Mouse (Mus musculus) neural tube, embryonic 11.5 days (tissue): ENCODE data around the gene Rbbp9. TPM values are rescaled to one million over a fixed set of nuclear protein-coding genes. Genes with fewer than 3 reads are reported as not detected.

Experiments used
- ATAC-seq: fragments of 200-750 bp; cut with Nextera tagmentation; 2 replicates; pipeline ENCODE4 v1.8.0; 2017; ENCODE audit warnings: moderate number of reproducible peaks, mild to moderate bottlenecking, moderate TSS enrichment, moderate library complexity; ENCODE audit not compliant: insufficient read depth, low FRiP score, low TSS enrichment
- DNase-seq: peaks from one replicate; pipeline ENCODE4 v3.0.0-alpha.2; 2015; ENCODE audit warnings: low spot score
- H3K27ac ChIP-seq: fragments of 300-500 bp; sonication (generic); 2 replicates; pipeline ENCODE4 v1.5.1; 2014; ENCODE audit warnings: low read depth, mild to moderate bottlenecking, low read length
- H3K27me3 ChIP-seq: fragments of 300-500 bp; sonication (generic); 2 replicates; pipeline ENCODE4 v1.6.1; 2014; ENCODE audit warnings: mild to moderate bottlenecking, low read length, mixed read lengths; ENCODE audit not compliant: control insufficient read depth, insufficient read depth
- H3K36me3 ChIP-seq: fragments of 300-500 bp; sonication (generic); 2 replicates; pipeline ENCODE4 v1.6.1; 2014; ENCODE audit warnings: mild to moderate bottlenecking, low read length, moderate library complexity, mixed read lengths; ENCODE audit not compliant: control insufficient read depth, insufficient read depth
- H3K4me1 ChIP-seq: fragments of 300-500 bp; sonication (generic); 2 replicates; pipeline ENCODE4 v1.6.1; 2014; ENCODE audit warnings: low read length, mixed read lengths; ENCODE audit not compliant: control insufficient read depth, insufficient read depth
- H3K4me2 ChIP-seq: fragments of 300-500 bp; sonication (generic); 2 replicates; pipeline ENCODE4 v1.6.1; 2014; ENCODE audit warnings: low read depth, mild to moderate bottlenecking, moderate library complexity
- H3K4me3 ChIP-seq: fragments of 300-500 bp; sonication (generic); 2 replicates; pipeline ENCODE4 v1.5.1; 2014; ENCODE audit warnings: low read depth, low read length
- H3K9ac ChIP-seq: fragments of 300-500 bp; sonication (generic); 2 replicates; pipeline ENCODE4 v1.6.1; 2014; ENCODE audit warnings: mild to moderate bottlenecking, low read length
- H3K9me3 ChIP-seq: fragments of 300-500 bp; sonication (generic); 2 replicates; pipeline ENCODE4 v1.6.1; 2016; ENCODE audit warnings: low read length; ENCODE audit not compliant: control insufficient read depth
- WGBS: fragments of 180-500 bp; shearing (Covaris S2); extraction: QIAGEN DNeasy Blood & Tissue Kit; methylation state at CpG from one replicate; pipeline ENCODE4 v1.1.7; 2014; 5-methylcytosine and 5-hydroxymethylcytosine counted together
- polyA plus RNA-seq: library from polyadenylated mRNA; unstranded; fragments of >200 nt; fragmentation: Nextera tagmentation; extraction: Ambion mirVana; gene quantifications from 2 replicates; pipeline ENCODE4 v1.2.1, GENCODE M21; 2014

The Rbbp9 gene
- polyA plus RNA-seq, 1 experiment from 2014 or later, result 65.4 TPM

GRCm38 (mm10) chr2:144553905-144554304 is 3.2 kb upstream of the Rbbp9 start:
- ATAC-seq, result no peak
- 95% methylated on average over 3 of the region's 3 CpGs for WGBS

GRCm38 (mm10) chr2:144547559-144547958 is 3.1 kb downstream of the Rbbp9 start:
- no peak for DNase-seq
- Histone ChIP-seq H3K4me1 (0 out of 2 replicates have a peak, but pooled peaks cover 3% of the 10 kb centered on the region), H3K36me3 (peaks cover 3% of the 10 kb centered on the region; the same call in 1 of the 2 replicates), H3K9me3 (no peaks in the 10 kb centered on the region), H3K27me3 (no peaks in the 10 kb centered on the region), H3K9ac (no peak overlapping the region), H3K4me3 (no peak overlapping the region), H3K27ac (no peak overlapping the region), H3K4me2 (no peak overlapping the region)
- WGBS, result 77% methylated on average over 4 of the region's 4 CpGs
- ATAC-seq, result no peak

More at GRCm38 (mm10) chr2:144553905-144554304, 3.2 kb upstream of the Rbbp9 start:
- Histone ChIP-seq H3K27me3 (no peaks in the 10 kb centered on the region), H3K9me3 (no peaks in the 10 kb centered on the region), H3K36me3 (no peaks in the 10 kb centered on the region), H3K4me3 (no peak overlapping the region), H3K4me1 (0 out of 2 replicates have a peak, but pooled peaks cover 3% of the 10 kb centered on the region), H3K4me2 (no peak overlapping the region), H3K9ac (no peak overlapping the region), H3K27ac (no peak overlapping the region)
- no peak for DNase-seq

GRCm38 (mm10) chr2:144545481-144545880 is 5.2 kb downstream of the Rbbp9 start:
- peaks cover 3% of the 10 kb centered on the region; the same call in 1 of the 2 replicates for H3K36me3 ChIP-seq
- no peak for ATAC-seq
- no peaks in the 10 kb centered on the region for H3K27me3 ChIP-seq
- 73% methylated on average over 1 of the region's 1 CpGs for WGBS
- H3K4me3 ChIP-seq, result no peak overlapping the region
- DNase-seq, result no peak
- 0 out of 2 replicates have a peak, but pooled peaks cover 3% of the 10 kb centered on the region for H3K4me1 ChIP-seq
- no peak overlapping the region for H3K4me2 ChIP-seq
- H3K27ac ChIP-seq, result no peak overlapping the region
- no peak overlapping the region for H3K9ac ChIP-seq
- no peaks in the 10 kb centered on the region for H3K9me3 ChIP-seq

GRCm38 (mm10) chr2:144545061-144545460 is 5.6 kb downstream of the Rbbp9 start:
- Histone ChIP-seq H3K4me2 (no peak overlapping the region), H3K4me1 (0 out of 2 replicates have a peak, but pooled peaks cover 3% of the 10 kb centered on the region), H3K9me3 (no peaks in the 10 kb centered on the region), H3K27me3 (no peaks in the 10 kb centered on the region), H3K27ac (no peak overlapping the region), H3K9ac (no peak overlapping the region), H3K4me3 (no peak overlapping the region), H3K36me3 (peaks cover 3% of the 10 kb centered on the region; the same call in 1 of the 2 replicates)
- ATAC-seq, result no peak
- no peak for DNase-seq
- WGBS, result 93% methylated on average over 2 of the region's 2 CpGs

- peaks cover 3% of the 10 kb centered on the region; the same call in 1 of the 2 replicates for H3K36me3 ChIP-seq
- DNase-seq (no peak), ATAC-seq (no peak)
- no peak overlapping the region for H3K4me2 ChIP-seq
- no peaks in the 10 kb centered on the region for H3K9me3 ChIP-seq
- H3K27ac ChIP-seq, result no peak overlapping the region
- no peak overlapping the region for H3K4me3 ChIP-seq
- no peaks in the 10 kb centered on the region for H3K4me1 ChIP-seq
- WGBS, result 95% methylated on average over 6 of the region's 6 CpGs
- H3K9ac ChIP-seq, result no peak overlapping the region
- no peaks in the 10 kb centered on the region for H3K27me3 ChIP-seq
Measured at GRCm38 (mm10) chr2:144544630-144545029, 6.0 kb downstream of the Rbbp9 start.

GRCm38 (mm10) chr2:144543670-144544069 is 7.0 kb downstream of the Rbbp9 start:
- WGBS, result 91% methylated on average over 6 of the region's 6 CpGs
- H3K9me3 ChIP-seq, result no peaks in the 10 kb centered on the region
- no peak overlapping the region for H3K27ac ChIP-seq
- no peak overlapping the region for H3K4me2 ChIP-seq
- no peaks in the 10 kb centered on the region for H3K27me3 ChIP-seq
- DNase-seq (no peak), ATAC-seq (no peak)
- no peak overlapping the region for H3K9ac ChIP-seq
- H3K36me3 ChIP-seq, result peaks cover 3% of the 10 kb centered on the region; the same call in 1 of the 2 replicates
- H3K4me3 ChIP-seq, result no peak overlapping the region
- H3K4me1 ChIP-seq, result no peaks in the 10 kb centered on the region

GRCm38 (mm10) chr2:144541246-144541645 is 9.4 kb downstream of the Rbbp9 start:
- 88% methylated on average over 4 of the region's 4 CpGs for WGBS
- no peak for DNase-seq
- H3K27me3 ChIP-seq, result no peaks in the 10 kb centered on the region

GRCm38 (mm10) chr2:144537123-144537522 is 13.5 kb downstream of the Rbbp9 start:
- H3K9me3 ChIP-seq, result no peaks in the 10 kb centered on the region
- H3K9ac ChIP-seq, result no peak overlapping the region
- no peak overlapping the region for H3K4me2 ChIP-seq
- ATAC-seq (no peak), DNase-seq (no peak)
- H3K27me3 ChIP-seq, result no peaks in the 10 kb centered on the region
- H3K4me1 ChIP-seq, result no peaks in the 10 kb centered on the region
- 93% methylated on average over 7 of the region's 7 CpGs for whole genome bisulfite sequencing
- peaks cover 35% of the 10 kb centered on the region for H3K36me3 ChIP-seq
- no peak overlapping the region for H3K4me3 ChIP-seq
- H3K27ac ChIP-seq, result no peak overlapping the region

More at GRCm38 (mm10) chr2:144541246-144541645, 9.4 kb downstream of the Rbbp9 start:
- no peak overlapping the region for H3K4me3 ChIP-seq
- no peak overlapping the region for H3K4me2 ChIP-seq
- H3K9me3 ChIP-seq, result no peaks in the 10 kb centered on the region
- H3K4me1 ChIP-seq, result no peaks in the 10 kb centered on the region
- peaks cover 15% of the 10 kb centered on the region for H3K36me3 ChIP-seq
- no peak for ATAC-seq
- no peak overlapping the region for H3K27ac ChIP-seq
- no peak overlapping the region for H3K9ac ChIP-seq

- peak; percentile 72 for ATAC-seq
- 1% methylated on average over 24 of the region's 25 CpGs for WGBS
Measured at GRCm38 (mm10) chr2:144527821-144528174, 22.9 kb downstream of the Rbbp9 start.

More at GRCm38 (mm10) chr2:144527821-144528174, 22.9 kb downstream of the Rbbp9 start:
- no peaks in the 10 kb centered on the region for H3K9me3 ChIP-seq
- 0 out of 2 replicates have a peak, but pooled peaks cover 5% of the 10 kb centered on the region for H3K36me3 ChIP-seq
- no peak for DNase-seq
- no peaks in the 10 kb centered on the region; the same call in 1 of the 2 replicates for H3K4me1 ChIP-seq
- peak overlapping the region; percentile 84 for H3K4me3 ChIP-seq
- peak overlapping the region; percentile 77 for H3K4me2 ChIP-seq
- H3K9ac ChIP-seq, result peak overlapping the region; percentile 80
- no peaks in the 10 kb centered on the region for H3K27me3 ChIP-seq
- peak overlapping the region; percentile 89 for H3K27ac ChIP-seq
